Mouse (Mus musculus): ENCODE measurements around the gene Cnn2. TPM values are rescaled to one million over a fixed set of nuclear protein-coding genes. Genes with fewer than 3 reads are reported as not detected.
"Not testable (repeated sequence)": the region's sequence is repeated elsewhere in the genome, so short reads cannot be mapped to it uniquely, and the experiment has no call there.

The Cnn2 gene
- polyA plus RNA-seq, 1 experiment, result 1,011 TPM

- no peak for TF ChIP-seq GATA1 (IDR thresholded peaks at IDR 0.05; ENCODE audit: borderline replicate concordance, low read length)
- no peak for TF ChIP-seq FLI1 (IDR thresholded peaks at IDR 0.05; ENCODE audit: low read length)
- Histone ChIP-seq H3K4me3 (replicated peaks) (peak overlapping the region; percentile 83), H3K27me3 (replicated peaks) (no peaks in the 10 kb centered on the region), H3K36me3 (replicated peaks; ENCODE audit: low read length) (peaks cover 99% of the 10 kb centered on the region), H3K4me1 (peaks cover 99% of the 10 kb centered on the region), H3K9me3 (no peaks in the 10 kb centered on the region)
These were observed 42.4 kb downstream of the Cnn2 start for GRCm38 (mm10) chr10:80030736-80031135.

GRCm38 (mm10) chr10:80032799-80033480 is 44.6 kb downstream of the Cnn2 start:
- TF ChIP-seq FLI1 (IDR thresholded peaks at IDR 0.05; ENCODE audit: low read length) (peak; percentile 88), GATA1 (IDR thresholded peaks at IDR 0.05; ENCODE audit: borderline replicate concordance, low read length) (peak; percentile 92)
- H3K4me1 ChIP-seq, result peaks cover 99% of the 10 kb centered on the region
- no peaks in the 10 kb centered on the region for H3K27me3 ChIP-seq (replicated peaks)
- H3K4me3 ChIP-seq (replicated peaks), result peak overlapping the region; percentile 83
- no peaks in the 10 kb centered on the region for H3K9me3 ChIP-seq
- peaks cover 99% of the 10 kb centered on the region for H3K36me3 ChIP-seq (replicated peaks; ENCODE audit: low read length)

- no peak for TF ChIP-seq GATA1 (IDR thresholded peaks at IDR 0.05; ENCODE audit: borderline replicate concordance, low read length)
- TF ChIP-seq FLI1 (IDR thresholded peaks at IDR 0.05; ENCODE audit: low read length), result no peak
- Histone ChIP-seq H3K4me3 (replicated peaks) (peak overlapping the region; percentile 83), H3K9me3 (no peaks in the 10 kb centered on the region), H3K36me3 (replicated peaks; ENCODE audit: low read length) (peaks cover 99% of the 10 kb centered on the region), H3K27me3 (replicated peaks) (no peaks in the 10 kb centered on the region), H3K4me1 (peaks cover 99% of the 10 kb centered on the region)
These were observed 45.4 kb downstream of the Cnn2 start for GRCm38 (mm10) chr10:80033511-80034391.

GRCm38 (mm10) chr10:80035148-80035547 is 46.8 kb downstream of the Cnn2 start:
- H3K4me3 ChIP-seq (replicated peaks), result peak overlapping the region; percentile 75
- TF ChIP-seq FLI1 (IDR thresholded peaks at IDR 0.05; ENCODE audit: low read length), result no peak
- no peak for TF ChIP-seq GATA1 (IDR thresholded peaks at IDR 0.05; ENCODE audit: borderline replicate concordance, low read length)
- H3K27me3 ChIP-seq (replicated peaks), result no peaks in the 10 kb centered on the region
- H3K9me3 ChIP-seq, result no peaks in the 10 kb centered on the region
- peaks cover 91% of the 10 kb centered on the region for H3K4me1 ChIP-seq
- peaks cover 86% of the 10 kb centered on the region for H3K36me3 ChIP-seq (replicated peaks; ENCODE audit: low read length)

GRCm38 (mm10) chr10:80035686-80036085 is 47.3 kb downstream of the Cnn2 start:
- Histone ChIP-seq H3K4me1 (peaks cover 90% of the 10 kb centered on the region), H3K27me3 (replicated peaks) (no peaks in the 10 kb centered on the region), H3K4me3 (replicated peaks) (peak overlapping the region; percentile 75), H3K36me3 (replicated peaks; ENCODE audit: low read length) (peaks cover 81% of the 10 kb centered on the region), H3K9me3 (no peaks in the 10 kb centered on the region)
- TF ChIP-seq FLI1 (IDR thresholded peaks at IDR 0.05; ENCODE audit: low read length), result no peak
- TF ChIP-seq GATA1 (IDR thresholded peaks at IDR 0.05; ENCODE audit: borderline replicate concordance, low read length), result no peak

- peaks cover 86% of the 10 kb centered on the region for H3K4me1 ChIP-seq
- no peaks in the 10 kb centered on the region for H3K9me3 ChIP-seq
- H3K36me3 ChIP-seq (replicated peaks; ENCODE audit: low read length), result peaks cover 71% of the 10 kb centered on the region
- TF ChIP-seq FLI1 (IDR thresholded peaks at IDR 0.05; ENCODE audit: low read length), result no peak
- no peak for TF ChIP-seq GATA1 (IDR thresholded peaks at IDR 0.05; ENCODE audit: borderline replicate concordance, low read length)
- peak overlapping the region; percentile 64 for H3K4me3 ChIP-seq (replicated peaks)
- H3K27me3 ChIP-seq (replicated peaks), result no peaks in the 10 kb centered on the region
These were observed 48.4 kb downstream of the Cnn2 start for GRCm38 (mm10) chr10:80036832-80037231.

- no peak for TF ChIP-seq GATA1 (IDR thresholded peaks at IDR 0.05; ENCODE audit: borderline replicate concordance, low read length)
- no peak for TF ChIP-seq FLI1 (IDR thresholded peaks at IDR 0.05; ENCODE audit: low read length)
- Histone ChIP-seq H3K4me1 (peaks cover 84% of the 10 kb centered on the region), H3K36me3 (replicated peaks; ENCODE audit: low read length) (peaks cover 44% of the 10 kb centered on the region), H3K9me3 (no peaks in the 10 kb centered on the region), H3K4me3 (replicated peaks) (peak within 1 kb of the TSS; percentile 97), H3K27me3 (replicated peaks) (no peaks in the 10 kb centered on the region)
These were observed 51.2 kb downstream of the Cnn2 start, which contains the start of gene Polr2e for GRCm38 (mm10) chr10:80039559-80039979. Gene Polr2e, minus strand, starts transcription at chr10:80039795.

- not testable (repeated sequence) for H3K27me3 ChIP-seq (replicated peaks); H3K9me3 ChIP-seq; H3K4me3 ChIP-seq (replicated peaks)
- Histone ChIP-seq H3K4me1 (peaks cover 78% of the 10 kb centered on the region), H3K36me3 (replicated peaks; ENCODE audit: low read length) (peaks cover 24% of the 10 kb centered on the region)
These were observed 53.2 kb downstream of the Cnn2 start for GRCm38 (mm10) chr10:80041409-80042060.

- Histone ChIP-seq H3K9me3 (no peaks in the 10 kb centered on the region), H3K36me3 (replicated peaks; ENCODE audit: low read length) (peaks cover 2% of the 10 kb centered on the region), H3K4me1 (peaks cover 81% of the 10 kb centered on the region), H3K4me3 (replicated peaks) (peak overlapping the region; percentile 72), H3K27me3 (replicated peaks) (no peaks in the 10 kb centered on the region)
- no peak for TF ChIP-seq FLI1 (IDR thresholded peaks at IDR 0.05; ENCODE audit: low read length)
- no peak for TF ChIP-seq GATA1 (IDR thresholded peaks at IDR 0.05; ENCODE audit: borderline replicate concordance, low read length)
These were observed 55.7 kb downstream of the Cnn2 start for GRCm38 (mm10) chr10:80044087-80044486.

- not testable (repeated sequence) for H3K36me3 ChIP-seq (replicated peaks; ENCODE audit: low read length); H3K27me3 ChIP-seq (replicated peaks); H3K9me3 ChIP-seq
- H3K4me3 ChIP-seq (replicated peaks), result peak overlapping the region; percentile 0
- peaks cover 87% of the 10 kb centered on the region for H3K4me1 ChIP-seq
These were observed 57.0 kb downstream of the Cnn2 start for GRCm38 (mm10) chr10:80045364-80045763.

Other genes starting within 250 kb of the Cnn2 start
- gene Polrmt, start 242.0 kb upstream of the Cnn2 start, polyA plus RNA-seq (2012; ENCODE audit: insufficient read depth, low replicate concordance), result 11.1 and 25.3 TPM in 2 replicates
- gene Fgf22, start 233.5 kb upstream of the Cnn2 start, polyA plus RNA-seq (2012; ENCODE audit: insufficient read depth, low replicate concordance), result not detected in 2 replicates
- gene Rnf126, start 221.6 kb upstream of the Cnn2 start, polyA plus RNA-seq (2012; ENCODE audit: insufficient read depth, low replicate concordance), result 302 and 542 TPM in 2 replicates
- gene Fstl3, start 211.3 kb upstream of the Cnn2 start, polyA plus RNA-seq (2012; ENCODE audit: insufficient read depth, low replicate concordance), result 1.6 TPM in 1 of 2 replicates, not detected in the other
- gene Prss57, start 197.6 kb upstream of the Cnn2 start, polyA plus RNA-seq (2012; ENCODE audit: insufficient read depth, low replicate concordance), result 0.70 TPM in 1 of 2 replicates, not detected in the other
- gene Palm, start 195.0 kb upstream of the Cnn2 start, polyA plus RNA-seq (2012; ENCODE audit: insufficient read depth, low replicate concordance), result 39.0 and 54.6 TPM in 2 replicates
- gene Misp, start 167.6 kb upstream of the Cnn2 start, polyA plus RNA-seq (2012; ENCODE audit: insufficient read depth, low replicate concordance), result 1.5 and 2.5 TPM in 2 replicates
- 849 and 1,831 TPM in 2 replicates for gene Ptbp1, start 134.2 kb upstream of the Cnn2 start, polyA plus RNA-seq (2012; ENCODE audit: insufficient read depth, low replicate concordance)
- gene Prtn3, start 114.1 kb upstream of the Cnn2 start, polyA plus RNA-seq (2012; ENCODE audit: insufficient read depth, low replicate concordance), result 96.7 and 434 TPM in 2 replicates
- 0.80 and 16.9 TPM in 2 replicates for gene Plppr3, start 114.0 kb upstream of the Cnn2 start, polyA plus RNA-seq (2012; ENCODE audit: insufficient read depth, low replicate concordance)
- gene Elane, start 102.3 kb upstream of the Cnn2 start, polyA plus RNA-seq (2012; ENCODE audit: insufficient read depth, low replicate concordance), result 5.6 and 23.2 TPM in 2 replicates
- not detected in 2 replicates for gene Cfd, start 97.7 kb upstream of the Cnn2 start, polyA plus RNA-seq (2012; ENCODE audit: insufficient read depth, low replicate concordance)
- 32.2 and 85.7 TPM in 2 replicates for gene Med16, start 79.7 kb upstream of the Cnn2 start, polyA plus RNA-seq (2012; ENCODE audit: insufficient read depth, low replicate concordance)
- gene Gm26602, start 77.7 kb upstream of the Cnn2 start, polyA plus RNA-seq (2012; ENCODE audit: insufficient read depth, low replicate concordance), result not detected in 2 replicates
- gene Kiss1r, start 71.6 kb upstream of the Cnn2 start, polyA plus RNA-seq (2012; ENCODE audit: insufficient read depth, low replicate concordance), result 2.7 and 4.5 TPM in 2 replicates
- 418 and 597 TPM in 2 replicates for gene R3hdm4, start 67.4 kb upstream of the Cnn2 start, polyA plus RNA-seq (2012; ENCODE audit: insufficient read depth, low replicate concordance)
- 89.7 and 142 TPM in 2 replicates for gene Arid3a, start 61.5 kb upstream of the Cnn2 start, polyA plus RNA-seq (2012; ENCODE audit: insufficient read depth, low replicate concordance)
- 22.2 and 23.8 TPM in 2 replicates for gene Wdr18, start 28.4 kb upstream of the Cnn2 start, polyA plus RNA-seq (2012; ENCODE audit: insufficient read depth, low replicate concordance)
- not detected in 2 replicates for gene Grin3b, start 17.9 kb upstream of the Cnn2 start, polyA plus RNA-seq (2012; ENCODE audit: insufficient read depth, low replicate concordance)
- 293 and 686 TPM in 2 replicates for gene Tmem259, start 4.3 kb upstream of the Cnn2 start, polyA plus RNA-seq (2012; ENCODE audit: insufficient read depth, low replicate concordance)
- 47.4 and 62.2 TPM in 2 replicates for gene Abca7, start 7.9 kb downstream of the Cnn2 start, polyA plus RNA-seq (2012; ENCODE audit: insufficient read depth, low replicate concordance)
- gene Arhgap45, start 28.1 kb downstream of the Cnn2 start, polyA plus RNA-seq (2012; ENCODE audit: insufficient read depth, low replicate concordance), result 375 and 477 TPM in 2 replicates
- gene Polr2e, start 51.2 kb downstream of the Cnn2 start, polyA plus RNA-seq (2012; ENCODE audit: insufficient read depth, low replicate concordance), result 147 and 260 TPM in 2 replicates
- 3,942 and 9,172 TPM in 2 replicates for gene Gpx4, start 58.6 kb downstream of the Cnn2 start, polyA plus RNA-seq (2012; ENCODE audit: insufficient read depth, low replicate concordance)
- gene Sbno2, start 117.0 kb downstream of the Cnn2 start, polyA plus RNA-seq (2012; ENCODE audit: insufficient read depth, low replicate concordance), result 151 and 347 TPM in 2 replicates
- 153 and 200 TPM in 2 replicates for gene Stk11, start 127.2 kb downstream of the Cnn2 start, polyA plus RNA-seq (2012; ENCODE audit: insufficient read depth, low replicate concordance)
- gene Atp5d, start 150.0 kb downstream of the Cnn2 start, polyA plus RNA-seq (2012; ENCODE audit: insufficient read depth, low replicate concordance), result 1,192 and 1,533 TPM in 2 replicates
- gene Cbarp, start 152.3 kb downstream of the Cnn2 start, polyA plus RNA-seq (2012; ENCODE audit: insufficient read depth, low replicate concordance), result 4.8 and 11.7 TPM in 2 replicates
- gene Midn, start 159.7 kb downstream of the Cnn2 start, polyA plus RNA-seq (2012; ENCODE audit: insufficient read depth, low replicate concordance), result 171 and 203 TPM in 2 replicates
- gene Cirbp, start 177.4 kb downstream of the Cnn2 start, polyA plus RNA-seq (2012; ENCODE audit: insufficient read depth, low replicate concordance), result 27.7 and 39.5 TPM in 2 replicates
- gene 1600002K03Rik, start 184.4 kb downstream of the Cnn2 start, polyA plus RNA-seq (2012; ENCODE audit: insufficient read depth, low replicate concordance), result 3.0 and 7.7 TPM in 2 replicates
- gene Efna2, start 190.9 kb downstream of the Cnn2 start, polyA plus RNA-seq (2012; ENCODE audit: insufficient read depth, low replicate concordance), result 0.79 and 1.6 TPM in 2 replicates
- 9.6 TPM in 2 replicates for gene Mum1, start 237.8 kb downstream of the Cnn2 start, polyA plus RNA-seq (2012; ENCODE audit: insufficient read depth, low replicate concordance)

Measured in megakaryocyte, embryonic 14.5 days (primary cell).